Mouse (Mus musculus): Measurements from ENCODE around the gene Ubash3a.
A peak's percentile ranks its signal among the peaks of the same experiment; 100 is the strongest.

Ubash3a gene

DNA sequence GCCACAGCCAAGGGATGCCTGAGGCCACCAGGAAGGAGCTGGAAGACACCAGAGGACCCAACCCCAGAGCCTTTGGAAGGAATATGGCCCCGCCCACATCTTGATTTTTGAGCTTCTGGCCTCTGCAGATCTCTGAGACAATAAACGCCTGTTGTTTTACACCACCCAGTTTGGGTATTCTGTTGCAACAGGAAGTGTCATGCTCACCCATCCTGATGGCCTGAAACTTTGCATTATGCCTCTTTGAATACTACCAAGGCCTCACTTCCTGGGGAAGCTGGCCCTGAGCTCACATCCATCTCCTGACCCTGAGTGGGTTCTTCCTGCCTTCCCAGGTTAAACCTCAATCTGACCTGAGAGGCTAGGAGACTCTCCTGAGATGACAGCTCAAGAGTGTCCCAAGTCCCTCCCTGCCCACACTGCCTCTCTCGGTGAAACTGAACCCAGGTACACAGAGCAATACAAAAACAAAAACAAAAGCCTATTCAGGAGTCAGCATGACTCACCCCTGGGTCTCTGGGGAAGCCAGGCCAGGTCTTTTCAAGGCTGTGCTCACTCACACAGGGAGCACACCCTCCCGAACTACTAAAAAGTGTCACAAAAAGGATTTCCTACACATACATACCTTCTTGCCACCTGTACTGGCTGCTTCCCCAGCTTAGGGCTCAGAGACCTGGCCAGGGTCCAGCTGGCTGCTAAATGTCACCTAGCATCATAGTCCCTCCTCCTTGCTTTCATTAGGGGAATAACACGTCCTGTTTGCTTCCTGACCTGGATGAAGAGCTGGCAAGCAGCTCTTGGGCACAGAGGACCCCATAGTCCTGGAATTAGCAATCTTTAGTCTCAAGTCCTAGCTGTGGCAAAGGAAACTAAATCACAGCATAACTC, 8.6 kb downstream of the Ubash3a start:
- DNase-seq (ENCODE audit: extremely low spot score, low spot score) = no peak

DNA sequence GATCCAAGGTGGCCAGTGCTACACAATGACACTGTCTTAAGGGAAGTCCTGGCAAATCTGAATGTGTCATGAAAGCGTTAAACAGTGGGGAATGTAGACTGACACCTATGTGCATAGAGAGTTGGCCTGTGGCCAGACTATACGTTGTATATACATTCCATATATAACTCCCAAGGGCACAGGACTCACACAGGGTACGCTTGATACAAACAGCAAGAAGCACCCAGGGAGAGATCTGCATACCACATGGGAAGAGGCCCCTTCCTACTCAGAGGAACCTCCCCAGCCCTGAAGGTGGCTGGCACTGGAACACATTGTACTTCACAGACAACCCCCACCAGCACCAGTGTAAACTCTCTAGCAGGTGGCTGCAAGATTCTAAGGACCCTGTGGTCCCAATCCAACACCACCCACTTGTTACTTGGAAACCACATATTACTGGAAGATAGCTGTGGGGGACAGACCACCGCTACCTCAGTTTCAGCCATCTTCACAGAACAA, 15.2 kb downstream of the Ubash3a start:
- no peak for DNase-seq (ENCODE audit: extremely low spot score, low spot score)

- DNase-seq (ENCODE audit: extremely low spot score, low spot score) = no peak
Observed at GRCm38 (mm10) chr17:31223835-31224234, 16.2 kb downstream of the Ubash3a start.

GRCm38 (mm10) chr17:31224591-31224990, 16.9 kb downstream of the Ubash3a start:
- DNase-seq (ENCODE audit: extremely low spot score, low spot score) = no peak

DNA sequence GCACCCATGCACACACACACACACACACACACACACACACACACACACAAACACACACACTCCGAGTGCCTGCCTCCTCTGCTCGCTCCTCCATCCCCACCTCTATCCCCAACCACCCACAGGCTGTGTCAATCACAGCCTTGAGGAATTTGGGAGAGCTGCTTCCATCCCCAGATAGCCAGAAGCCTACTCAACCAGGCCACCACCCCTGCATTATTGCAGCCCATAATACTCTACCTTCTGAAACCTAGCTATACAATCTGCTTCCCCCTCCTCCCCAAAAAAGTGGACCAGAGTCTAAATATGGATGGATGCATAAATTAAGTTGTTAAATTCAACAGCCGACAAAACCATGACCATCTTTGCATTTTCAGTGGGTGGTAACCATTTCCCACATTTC, 18.7 kb downstream of the Ubash3a start:
- no peak for DNase-seq (ENCODE audit: extremely low spot score, low spot score)

DNA sequence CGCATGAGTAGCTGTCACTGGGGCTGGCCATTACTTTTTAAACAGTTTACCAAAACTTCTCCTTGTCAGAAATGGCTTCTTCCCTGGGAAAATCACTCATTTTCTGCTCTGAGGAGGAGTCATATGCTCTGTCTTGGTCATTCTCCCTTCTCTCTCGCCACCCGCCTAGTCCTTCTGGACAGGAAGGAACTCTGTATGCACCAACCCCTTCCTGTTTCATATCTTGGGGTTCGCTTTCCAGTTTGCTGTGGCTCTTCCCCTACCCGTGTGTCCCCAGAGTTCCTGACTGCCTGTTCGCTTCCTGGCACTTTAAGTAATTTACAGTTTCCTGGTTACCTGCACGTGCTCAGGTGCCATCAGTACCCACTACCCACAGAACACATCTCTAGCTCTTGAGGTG, 19.3 kb downstream of the Ubash3a start:
- no peak for DNase-seq (ENCODE audit: extremely low spot score, low spot score)

DNA sequence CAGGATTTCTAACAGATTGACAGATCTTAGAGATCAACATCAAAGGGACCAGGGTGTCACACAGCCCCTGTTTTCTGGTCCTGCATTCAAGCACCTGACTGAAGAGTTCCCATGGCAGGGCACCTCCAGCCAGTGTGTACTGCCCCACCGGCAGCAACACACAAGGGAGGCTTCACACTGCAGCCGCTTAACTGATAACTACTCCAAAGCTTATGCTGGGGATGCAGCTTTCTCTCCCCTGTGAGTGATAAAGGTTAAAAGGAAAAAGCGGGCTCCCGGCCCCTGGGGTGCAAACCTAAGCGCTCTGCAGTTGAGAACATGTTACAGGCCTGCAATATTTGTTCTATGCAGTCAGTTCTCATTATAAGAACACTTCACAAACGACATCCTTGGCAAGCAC, 24.1 kb downstream of the Ubash3a start:
- no peak for DNase-seq (ENCODE audit: extremely low spot score, low spot score)

GRCm38 (mm10) chr17:31232251-31233010, 24.8 kb downstream of the Ubash3a start:
- DNase-seq (ENCODE audit: extremely low spot score, low spot score) = no peak

GRCm38 (mm10) chr17:31235915-31236314, 28.2 kb downstream of the Ubash3a start:
- no peak for DNase-seq (ENCODE audit: extremely low spot score, low spot score)

DNA sequence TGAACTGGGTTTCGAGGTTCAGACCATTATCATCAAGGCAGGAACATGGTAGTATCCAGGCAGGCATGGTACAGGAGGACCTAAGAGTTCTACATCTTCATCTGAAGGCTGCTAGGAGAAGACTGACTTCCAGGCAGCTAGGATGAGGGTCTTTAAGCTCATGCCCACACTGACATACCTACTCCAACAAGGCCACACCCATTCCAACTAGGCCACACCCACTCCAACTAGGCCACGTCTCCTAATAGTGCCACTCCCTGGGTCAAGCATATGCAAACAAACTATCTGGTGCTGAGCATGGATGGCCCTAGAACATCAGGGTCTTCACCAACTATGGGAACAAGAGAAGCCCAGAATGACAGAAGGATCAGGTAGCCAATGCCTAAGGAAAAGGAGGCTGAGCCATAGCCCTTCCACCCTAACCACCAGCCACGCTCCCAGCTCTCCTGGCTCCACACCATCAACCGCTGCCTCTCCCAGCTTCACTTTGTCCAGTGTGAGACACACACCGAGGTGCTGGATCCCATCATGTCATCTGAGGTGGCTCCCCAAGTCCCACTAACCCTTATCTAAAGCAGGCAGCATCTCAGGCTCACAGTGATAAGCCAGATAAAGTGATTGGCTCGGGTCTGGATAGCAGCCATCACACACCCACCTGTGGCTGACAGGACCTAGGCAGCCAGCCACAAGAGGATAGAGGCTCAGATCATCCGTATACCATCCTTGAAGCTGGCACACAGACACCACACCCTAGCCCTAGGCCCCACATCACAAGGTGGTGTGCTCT, 30.8 kb downstream of the Ubash3a start:
- no peak for DNase-seq (ENCODE audit: extremely low spot score, low spot score)

DNA sequence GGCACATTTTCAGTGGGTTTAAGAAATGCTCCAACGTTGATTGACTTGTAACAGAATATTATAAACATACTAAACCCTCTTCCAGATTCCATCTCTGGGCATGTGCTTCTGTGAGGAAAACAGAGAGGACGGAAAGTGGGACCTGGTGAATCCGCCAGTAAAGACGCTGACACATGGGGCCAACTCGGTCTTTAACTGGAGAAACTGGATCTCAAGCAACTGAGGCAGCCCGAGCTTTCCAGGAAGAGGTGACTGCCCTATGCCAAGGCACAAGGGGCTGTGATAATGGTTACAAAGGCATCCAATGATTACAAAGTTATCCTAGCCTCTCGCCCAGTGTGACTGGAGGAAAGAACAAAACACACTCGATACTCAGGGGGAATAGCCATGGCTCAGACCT, 33.5 kb downstream of the Ubash3a start:
- DNase-seq (ENCODE audit: extremely low spot score, low spot score) = no peak

DNA sequence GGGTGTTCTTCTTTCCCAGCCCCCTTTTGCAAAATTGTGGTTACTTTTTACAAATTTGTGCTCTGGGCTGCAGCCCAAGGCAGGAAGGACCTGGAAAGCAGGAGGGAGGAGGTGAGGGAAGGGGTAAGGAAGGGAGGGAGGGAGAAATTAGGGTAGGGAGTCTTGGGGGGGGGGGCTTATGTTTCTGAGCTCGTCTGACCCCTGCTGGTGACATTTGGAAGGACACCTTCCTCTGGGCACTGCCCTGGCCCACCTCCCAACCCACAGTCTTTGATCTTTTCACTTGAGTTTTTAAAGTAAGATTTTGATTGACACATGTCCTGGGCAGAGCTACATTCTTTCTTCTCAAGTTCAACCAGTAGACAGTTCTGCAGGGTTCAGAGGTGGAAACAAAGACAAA, 35.1 kb downstream of the Ubash3a start:
- no peak for DNase-seq (ENCODE audit: extremely low spot score, low spot score)

GRCm38 (mm10) chr17:31245321-31245720, 37.6 kb downstream of the Ubash3a start:
- DNase-seq (ENCODE audit: extremely low spot score, low spot score) = no peak

DNA sequence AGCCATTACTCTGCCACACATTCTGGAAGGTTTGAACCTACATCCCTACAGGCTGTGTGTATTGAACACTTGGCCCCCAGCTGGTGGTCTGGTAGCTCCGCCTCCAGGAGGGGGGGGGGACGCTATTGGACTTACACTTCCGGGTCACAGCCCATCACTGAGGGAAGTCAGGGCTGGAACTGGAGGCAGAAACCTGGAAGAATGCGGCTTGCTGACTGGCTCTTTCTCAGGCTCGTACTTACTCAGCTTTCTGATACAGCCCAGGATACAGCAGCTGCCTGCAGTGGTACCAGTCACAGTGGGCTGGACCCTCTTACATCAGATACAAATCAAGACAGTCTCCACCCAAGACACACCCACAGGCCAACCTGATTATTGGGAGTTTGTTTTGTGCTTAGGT, 39.5 kb downstream of the Ubash3a start:
- no peak for DNase-seq (ENCODE audit: extremely low spot score, low spot score)

DNA sequence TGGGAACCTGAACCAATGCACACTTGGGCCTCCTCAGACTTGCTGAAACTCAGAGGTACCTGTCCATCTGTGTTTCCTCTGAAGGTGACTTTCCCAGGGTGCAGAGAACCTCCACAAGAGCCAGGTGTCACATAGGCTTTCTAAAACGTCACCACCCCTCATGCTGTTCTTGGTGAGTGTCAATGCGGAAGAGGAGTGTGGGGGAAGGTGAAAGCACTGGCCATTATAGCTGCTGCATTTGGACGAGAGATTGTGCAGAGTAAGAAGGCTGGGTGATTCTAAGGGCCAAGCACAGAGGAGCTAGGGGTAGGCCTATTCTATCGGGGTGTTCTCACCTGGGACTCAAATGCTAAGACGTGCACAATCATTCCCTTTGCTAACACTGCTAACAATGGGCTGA, 46.3 kb downstream of the Ubash3a start:
- DNase-seq (ENCODE audit: extremely low spot score, low spot score) = no peak

GRCm38 (mm10) chr17:31254463-31254931, 46.8 kb downstream of the Ubash3a start:
- peak; percentile 59 for DNase-seq (ENCODE audit: extremely low spot score, low spot score)

DNA sequence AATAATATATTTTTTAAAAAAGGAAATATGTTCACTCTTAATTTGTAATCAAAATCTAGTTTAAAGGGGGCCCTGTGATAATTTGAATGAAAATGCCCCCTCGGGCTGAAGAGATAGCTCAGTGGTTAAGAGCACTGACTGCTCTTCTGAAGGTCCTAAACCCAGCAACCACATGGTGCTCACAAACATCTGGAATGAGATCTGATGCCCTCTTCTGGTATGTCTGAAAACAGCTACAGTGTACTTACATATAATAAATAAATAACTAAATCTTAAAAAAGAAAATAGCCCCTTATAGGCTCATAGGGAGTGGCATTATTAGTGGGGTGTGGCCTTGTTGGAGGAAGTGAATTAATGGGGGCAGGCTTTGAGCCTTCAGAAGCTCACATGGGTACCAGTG, 49.5 kb downstream of the Ubash3a start:
- no peak for DNase-seq (ENCODE audit: extremely low spot score, low spot score)

DNA sequence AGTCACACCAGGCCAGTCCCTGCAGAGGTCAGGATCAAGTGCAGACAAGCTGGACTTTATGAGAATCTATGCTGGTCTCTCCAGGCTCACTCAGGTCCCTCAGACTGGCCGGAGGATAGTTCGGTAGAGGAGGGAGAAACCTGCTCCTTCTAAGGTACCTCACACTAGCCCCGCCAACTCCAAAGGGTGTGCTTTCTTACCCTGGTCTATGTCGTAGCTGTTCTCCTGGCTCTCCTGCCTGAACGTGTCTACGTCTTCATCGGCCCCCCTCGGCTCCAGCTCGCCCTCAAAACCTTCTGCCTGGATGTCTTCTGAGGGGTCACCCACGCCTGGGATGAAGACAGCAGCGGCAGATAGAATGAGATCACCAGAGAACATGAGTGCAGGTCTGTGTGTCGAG, 50.2 kb downstream of the Ubash3a start:
- DNase-seq (ENCODE audit: extremely low spot score, low spot score) = no peak

DNA sequence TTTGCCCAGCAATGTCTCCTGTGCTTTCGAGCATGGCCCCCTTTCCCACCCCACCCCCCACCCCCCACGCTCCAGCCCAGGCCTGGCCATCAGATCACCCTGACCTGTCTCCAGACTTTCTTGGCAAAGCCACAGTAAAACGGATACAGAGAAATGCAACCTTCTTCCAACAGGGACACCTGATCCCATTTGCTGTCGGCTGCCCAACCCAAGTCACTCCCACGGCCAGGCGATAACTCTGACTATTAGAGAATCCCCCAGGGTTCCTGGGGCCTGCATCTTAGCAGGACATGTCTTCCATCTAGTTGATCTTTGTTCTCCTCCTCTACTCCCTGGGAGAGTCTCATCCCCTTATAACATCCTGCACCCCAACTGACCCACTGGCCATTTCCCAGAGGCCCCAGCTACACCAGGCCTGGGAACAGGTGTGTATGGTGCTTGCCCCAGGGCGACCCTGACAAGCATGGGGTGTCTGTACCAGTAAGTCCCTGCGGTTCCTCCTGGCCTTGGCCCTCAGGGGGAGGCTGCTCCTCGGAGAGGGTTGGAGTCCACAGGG, 50.7 kb downstream of the Ubash3a start:
- no peak for DNase-seq (ENCODE audit: extremely low spot score, low spot score)

GRCm38 (mm10) chr17:31259145-31259544, 51.5 kb downstream of the Ubash3a start:
- no peak for DNase-seq (ENCODE audit: extremely low spot score, low spot score)

DNA sequence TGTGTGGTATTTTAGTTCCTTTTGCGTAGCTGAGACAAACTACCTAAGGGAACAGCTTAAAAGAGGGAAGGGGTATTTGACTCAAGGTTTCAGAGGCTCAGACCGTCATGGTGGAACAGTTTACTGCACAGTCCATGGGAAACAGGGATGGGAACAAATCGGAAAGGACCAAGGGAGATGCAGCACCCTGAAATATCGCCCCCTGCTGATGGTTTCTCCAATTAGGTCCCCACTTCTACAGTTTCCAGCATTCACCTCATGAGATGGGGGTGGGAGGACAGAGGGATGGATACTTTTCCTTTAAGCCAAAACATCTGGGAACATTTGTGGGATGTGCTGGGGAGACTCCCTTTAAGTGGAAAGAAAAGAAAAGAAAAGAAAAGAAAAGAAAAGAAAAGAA, 52.2 kb downstream of the Ubash3a start:
- DNase-seq (ENCODE audit: extremely low spot score, low spot score) = no peak
